Mouse (Mus musculus) CD4-positive naive resting alpha-beta T cell, adult 76 days (primary cell): Measurements from ENCODE around the gene Epm2a. TPM values are rescaled to one million over a fixed set of nuclear protein-coding genes. Genes with fewer than 3 reads are reported as not detected.

Experiments
- total RNA-seq: library from RNA; stranded (reverse); gene quantifications from one replicate; pipeline ENCODE4 v1.2.4, GENCODE M21; 2023

Gene Epm2a
- 0.76 TPM for total RNA-seq

GRCm38 (mm10) chr10:11343205-11344141 lies at the start of gene Epm2a:
TSS of gene Epm2a (plus strand) at chr10:11343404.

Other genes starting within 250 kb of the Epm2a start
- 31.6 TPM for gene Shprh, start 194.0 kb upstream of the Epm2a start, total RNA-seq
- 7.5 TPM for gene Fbxo30, start 62.1 kb upstream of the Epm2a start, total RNA-seq